Mouse (Mus musculus) spleen, adult 12 weeks (tissue): ENCODE results near the gene Gm17631.
"Not testable (repeated sequence)": the region's sequence is repeated elsewhere in the genome, so short reads cannot be mapped to it uniquely, and the experiment has no call there.

Source experiments
- DNase-seq: peaks from one replicate; pipeline ENCODE4 v3.0.0; 2022; ENCODE audit warnings: low spot score

Gene Gm17631

DNA sequence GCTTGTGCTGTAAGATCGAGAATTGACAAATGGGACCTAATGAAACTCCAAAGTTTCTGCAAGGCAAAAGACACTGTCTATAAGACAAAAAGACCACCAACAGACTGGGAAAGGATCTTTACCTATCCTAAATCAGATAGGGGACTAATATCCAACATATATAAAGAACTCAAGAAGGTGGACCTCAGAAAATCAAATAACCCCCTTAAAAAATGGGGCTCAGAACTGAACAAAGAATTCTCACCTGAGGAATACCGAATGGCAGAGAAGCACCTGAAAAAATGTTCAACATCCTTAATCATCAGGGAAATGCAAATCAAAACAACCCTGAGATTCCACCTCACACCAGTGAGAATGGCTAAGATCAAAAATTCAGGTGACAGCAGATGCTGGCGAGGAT is at the start of gene Gm17631:
Gene Gm17631 (plus strand): TSS at position 301 of the 400 bp plus-strand sequence.
- DNase-seq: not testable (repeated sequence)

- DNase-seq: no peak
These were observed 44.7 kb upstream of the Gm17631 start for GRCm38 (mm10) chr6:129817731-129818130.

- DNase-seq: no peak
These were observed 38.4 kb upstream of the Gm17631 start for GRCm38 (mm10) chr6:129824004-129824403.

DNA sequence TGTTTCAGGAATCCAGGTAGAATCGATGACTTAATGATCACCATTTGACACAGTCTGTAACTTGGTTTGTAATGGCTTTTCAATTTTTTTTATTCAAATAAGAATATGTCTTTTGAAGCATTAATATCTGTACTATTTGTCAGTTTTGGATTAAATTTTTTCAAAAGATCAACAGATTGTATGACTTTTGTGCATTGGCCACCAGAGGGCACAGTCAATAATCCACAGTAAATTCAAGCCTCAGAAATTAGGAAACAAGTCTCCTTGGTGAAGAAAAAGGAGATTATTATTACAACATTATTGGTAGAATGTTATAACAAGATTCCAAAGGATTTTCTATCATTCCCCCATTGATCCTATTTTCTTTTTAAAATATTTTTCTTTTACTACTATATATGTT is 36.9 kb upstream of the Gm17631 start:
- no peak for DNase-seq

- no peak for DNase-seq
These were observed 14.1 kb downstream of the Gm17631 start, which contains the start of gene Klra17 for GRCm38 (mm10) chr6:129876549-129876948. Gene Klra17, minus strand, starts transcription at chr6:129876672.

DNA sequence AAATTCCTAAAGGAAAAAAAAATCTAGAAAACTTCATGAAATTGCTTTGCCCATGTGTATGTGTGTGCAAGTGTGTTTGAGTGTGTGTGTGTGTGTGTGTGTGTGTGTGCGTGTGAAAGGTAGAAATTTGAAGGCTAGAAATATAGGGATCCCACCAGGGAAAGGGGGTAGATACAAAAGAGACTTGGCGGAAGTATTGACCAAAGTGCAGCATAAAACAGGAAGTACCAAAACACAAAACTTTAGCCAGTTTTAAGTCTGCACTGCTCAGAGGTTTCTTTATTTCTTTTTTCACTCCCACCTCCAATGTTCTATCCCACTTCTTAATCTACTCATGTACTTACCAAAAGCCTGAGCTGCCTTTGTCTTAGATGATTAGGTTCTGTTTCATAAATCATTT is 20.1 kb downstream of the Gm17631 start:
- DNase-seq: no peak
